Mouse (Mus musculus): ENCODE measurements around the gene Snx8.
"Not testable (repeated sequence)": the region's sequence is repeated elsewhere in the genome, so short reads cannot be mapped to it uniquely, and the experiment has no call there.

Gene Snx8

DNA sequence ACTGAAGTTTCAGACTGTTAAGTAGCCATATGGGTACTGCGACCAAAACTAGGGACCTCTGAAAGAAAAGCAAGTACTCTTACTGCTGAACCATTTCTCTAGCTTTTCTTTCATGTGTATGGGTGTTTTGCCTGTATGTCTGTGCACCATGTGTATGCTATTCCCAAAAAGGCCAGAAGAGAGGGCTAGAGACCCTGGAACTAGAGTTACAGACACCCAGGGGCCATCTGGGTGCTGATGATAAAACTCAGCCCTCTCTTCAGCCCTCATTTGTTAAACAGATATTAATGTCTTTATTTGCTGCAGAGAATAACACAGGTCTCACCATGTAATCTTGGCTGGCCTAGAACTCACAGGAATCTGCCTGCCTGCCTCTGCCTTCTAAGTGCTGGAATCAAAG lies 4.6 kb downstream of the Snx8 start:
- DNase-seq (ENCODE audit: low read depth, low spot score) = no peak

DNA sequence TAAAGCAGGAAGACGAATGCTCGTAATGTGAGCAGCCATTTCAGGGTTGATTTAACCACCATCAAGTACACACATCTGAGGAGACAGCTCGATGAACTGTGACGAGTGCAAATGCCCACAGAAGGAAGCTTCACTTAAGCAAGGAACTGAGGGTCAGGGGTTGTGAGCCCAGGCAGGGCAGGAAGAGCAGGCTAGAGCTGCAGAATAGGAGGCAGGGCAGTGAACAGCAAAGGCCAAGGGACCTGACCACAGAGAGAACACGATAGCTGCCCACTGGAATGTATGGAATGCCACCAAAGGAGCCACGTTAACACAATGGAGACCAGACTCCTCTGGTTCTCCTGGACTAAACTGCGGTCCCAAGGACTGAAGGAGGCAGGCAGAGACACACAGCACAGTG lies 5.5 kb downstream of the Snx8 start:
- no peak for DNase-seq (ENCODE audit: low read depth, low spot score)

DNA sequence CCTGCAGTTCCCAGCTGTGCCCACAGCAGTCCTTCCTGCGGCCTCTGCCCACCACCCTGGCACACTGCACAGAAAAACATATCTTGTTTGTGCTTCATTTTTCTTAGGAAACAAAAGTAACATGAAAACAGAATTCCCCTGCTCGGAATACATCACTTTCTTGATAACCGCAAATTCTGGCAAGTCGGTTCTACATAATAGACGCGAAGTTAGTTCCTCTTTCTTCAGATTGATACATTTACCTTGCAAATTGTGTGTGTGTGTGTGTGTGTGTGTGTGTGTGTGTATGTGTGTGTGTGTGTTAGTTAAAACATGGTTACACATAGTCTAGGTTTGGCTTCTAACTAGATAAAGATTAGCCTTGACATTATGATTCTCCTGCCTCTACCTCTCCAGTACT lies 6.4 kb downstream of the Snx8 start:
- DNase-seq (ENCODE audit: low read depth, low spot score) = no peak

DNA sequence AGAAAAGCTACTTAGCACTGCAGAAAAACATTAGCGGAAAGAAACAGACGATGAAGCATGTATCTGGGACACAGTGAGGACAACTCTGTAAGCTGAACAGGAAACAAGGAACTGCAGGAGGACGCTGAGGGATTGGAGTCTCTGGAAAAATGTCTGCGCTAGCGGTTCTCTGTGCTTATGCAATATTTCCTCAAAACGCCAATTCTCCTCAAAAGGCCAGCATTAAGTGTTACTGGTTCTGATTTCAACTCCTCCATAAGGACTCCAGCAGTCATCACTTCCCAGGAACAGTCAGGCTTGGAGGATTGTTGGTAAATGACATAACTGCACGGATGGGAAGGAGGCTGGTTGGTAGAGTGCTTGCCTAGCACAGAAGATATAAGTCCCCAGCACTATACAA lies 7.9 kb downstream of the Snx8 start:
- DNase-seq (ENCODE audit: low read depth, low spot score) = no peak

DNA sequence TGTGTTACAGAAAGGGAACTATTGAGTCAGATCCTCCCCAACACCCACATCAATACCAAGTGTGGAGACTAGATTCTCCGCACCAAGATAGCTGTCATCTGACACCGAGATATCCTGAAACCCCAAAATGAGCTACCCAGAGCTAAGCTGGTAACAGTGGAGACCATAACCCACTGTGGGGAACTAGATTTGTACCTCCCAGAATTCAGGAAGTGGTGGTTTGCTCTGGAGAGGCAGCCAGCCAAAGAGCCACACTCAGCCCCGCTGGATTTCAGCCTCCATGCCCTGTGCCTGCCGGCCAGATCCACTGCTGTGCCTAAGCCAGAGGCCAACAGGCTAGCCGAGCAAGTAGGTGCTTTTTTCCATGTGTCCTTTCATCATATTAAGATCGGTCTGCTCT lies 9.8 kb downstream of the Snx8 start:
- DNase-seq (ENCODE audit: low read depth, low spot score) = no peak

DNA sequence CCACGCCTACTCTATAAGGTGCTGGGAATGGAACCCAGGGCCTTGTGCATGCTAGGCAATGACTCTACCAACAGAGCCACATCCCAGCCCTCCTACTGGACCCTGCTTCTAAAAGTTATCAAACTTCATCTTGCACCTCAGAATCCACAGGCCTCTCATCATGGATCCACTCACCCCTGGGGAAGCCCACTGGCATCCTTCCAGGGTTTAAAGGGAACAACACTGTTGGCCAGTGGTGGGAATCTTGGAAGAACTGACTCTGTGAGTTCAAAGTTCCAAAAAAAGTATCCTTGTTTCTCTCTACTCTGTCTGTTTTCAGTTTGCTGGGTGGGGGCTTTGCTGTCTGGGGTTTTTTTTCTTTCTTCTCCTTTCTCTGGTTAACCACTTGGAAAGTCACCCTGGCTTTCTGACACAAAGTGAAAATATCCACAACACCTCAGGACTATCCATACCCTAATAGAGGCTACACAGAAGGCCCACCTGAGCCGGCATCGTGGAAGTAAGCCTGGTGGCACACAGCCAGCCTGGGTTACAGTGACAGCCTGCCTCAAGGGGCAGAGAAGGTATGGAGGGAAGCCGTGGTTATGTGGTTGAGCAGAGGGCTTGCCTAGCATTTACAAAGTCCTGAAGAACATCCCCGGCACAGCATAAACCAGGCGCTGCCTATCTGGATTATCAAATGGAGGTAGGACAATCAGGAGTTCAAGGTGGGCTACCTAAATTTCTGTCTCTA lies 10.8 kb downstream of the Snx8 start:
- no peak for DNase-seq (ENCODE audit: low read depth, low spot score)

DNA sequence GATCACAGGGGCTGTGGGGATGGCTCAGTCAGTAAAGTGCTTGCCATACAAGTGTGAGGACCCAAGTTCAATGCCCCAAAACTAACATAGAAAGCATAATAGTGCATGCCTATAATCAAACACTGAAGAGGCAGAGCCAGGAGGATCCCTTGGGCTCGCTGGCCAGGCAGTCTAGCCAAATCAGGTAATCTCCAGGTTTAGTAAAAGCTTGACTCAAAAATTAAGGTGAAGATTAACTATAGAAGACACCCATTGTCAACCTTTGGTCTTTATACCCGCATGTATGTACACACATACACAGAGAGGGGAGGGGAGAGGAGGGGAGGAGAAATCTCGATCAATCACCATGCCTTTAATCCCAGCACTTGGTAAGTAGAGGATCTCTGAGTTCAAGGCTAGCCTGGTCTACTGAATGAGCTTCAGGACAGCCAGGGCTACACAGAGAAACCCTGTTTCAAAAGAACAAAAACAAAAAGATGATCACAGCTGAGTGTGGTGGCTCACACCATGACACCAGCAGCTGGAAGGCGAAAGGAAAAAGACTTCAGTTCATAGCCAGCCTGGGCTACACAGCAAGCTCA lies 13.7 kb downstream of the Snx8 start:
- no peak for DNase-seq (ENCODE audit: low read depth, low spot score)

DNA sequence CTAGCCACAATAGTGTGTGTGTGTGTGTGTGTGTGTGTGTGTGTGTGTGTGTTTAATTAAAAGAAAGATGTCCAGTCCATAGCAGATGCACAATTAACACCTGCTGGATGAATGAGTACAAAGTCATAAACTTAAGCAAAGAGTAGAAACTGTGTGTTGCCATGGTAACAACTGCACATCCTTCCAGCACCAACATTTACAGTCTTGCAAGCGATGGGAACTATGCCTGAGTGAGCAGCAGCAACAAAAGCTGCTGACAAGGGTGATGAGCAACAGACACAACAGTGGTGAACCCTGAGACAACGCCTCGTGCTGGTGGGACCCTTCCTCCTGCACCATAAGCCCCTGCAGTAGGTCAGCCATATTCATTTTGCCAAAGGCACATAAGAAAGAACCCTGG lies 14.8 kb downstream of the Snx8 start:
- no peak for DNase-seq (ENCODE audit: low read depth, low spot score)

DNA sequence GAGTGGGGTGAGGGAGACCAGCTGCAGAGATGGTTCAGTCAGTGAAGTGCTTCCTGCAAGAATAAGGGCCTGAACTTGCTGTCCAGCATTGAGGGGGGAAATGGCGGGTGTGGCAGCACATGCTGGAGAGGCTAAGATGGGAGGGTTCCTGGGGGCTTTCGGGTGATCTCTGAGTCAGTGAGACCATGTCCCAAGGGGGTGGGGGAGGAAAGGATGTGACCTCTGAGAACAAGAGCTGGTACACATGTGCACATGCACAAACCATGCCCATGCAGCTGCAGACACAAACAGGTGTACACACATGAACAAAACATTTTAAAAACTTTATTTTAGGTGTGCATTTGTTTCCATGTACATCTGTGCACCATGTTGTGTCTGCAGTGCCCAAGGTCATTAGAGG lies 15.4 kb downstream of the Snx8 start:
- DNase-seq (ENCODE audit: low read depth, low spot score) = no peak

DNA sequence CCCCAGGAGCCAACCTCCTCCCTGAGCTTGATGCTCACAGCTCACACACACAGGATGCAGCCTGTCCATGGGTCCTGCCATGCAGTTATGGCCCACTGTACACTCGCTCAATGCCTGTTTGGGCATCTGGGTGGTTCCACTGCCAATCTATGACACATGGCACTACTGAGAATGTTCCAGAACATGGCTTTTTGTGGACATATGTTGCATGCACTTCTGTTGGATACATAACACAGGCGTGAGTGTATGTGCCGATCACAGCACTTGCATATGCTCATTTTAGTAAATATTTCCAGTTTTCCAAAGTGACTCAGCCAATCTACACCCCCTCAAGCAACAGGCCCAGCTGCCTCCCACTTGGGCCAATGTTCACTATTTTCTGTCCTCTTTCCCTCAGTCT lies 17.4 kb downstream of the Snx8 start:
- DNase-seq (ENCODE audit: low read depth, low spot score) = no peak

DNA sequence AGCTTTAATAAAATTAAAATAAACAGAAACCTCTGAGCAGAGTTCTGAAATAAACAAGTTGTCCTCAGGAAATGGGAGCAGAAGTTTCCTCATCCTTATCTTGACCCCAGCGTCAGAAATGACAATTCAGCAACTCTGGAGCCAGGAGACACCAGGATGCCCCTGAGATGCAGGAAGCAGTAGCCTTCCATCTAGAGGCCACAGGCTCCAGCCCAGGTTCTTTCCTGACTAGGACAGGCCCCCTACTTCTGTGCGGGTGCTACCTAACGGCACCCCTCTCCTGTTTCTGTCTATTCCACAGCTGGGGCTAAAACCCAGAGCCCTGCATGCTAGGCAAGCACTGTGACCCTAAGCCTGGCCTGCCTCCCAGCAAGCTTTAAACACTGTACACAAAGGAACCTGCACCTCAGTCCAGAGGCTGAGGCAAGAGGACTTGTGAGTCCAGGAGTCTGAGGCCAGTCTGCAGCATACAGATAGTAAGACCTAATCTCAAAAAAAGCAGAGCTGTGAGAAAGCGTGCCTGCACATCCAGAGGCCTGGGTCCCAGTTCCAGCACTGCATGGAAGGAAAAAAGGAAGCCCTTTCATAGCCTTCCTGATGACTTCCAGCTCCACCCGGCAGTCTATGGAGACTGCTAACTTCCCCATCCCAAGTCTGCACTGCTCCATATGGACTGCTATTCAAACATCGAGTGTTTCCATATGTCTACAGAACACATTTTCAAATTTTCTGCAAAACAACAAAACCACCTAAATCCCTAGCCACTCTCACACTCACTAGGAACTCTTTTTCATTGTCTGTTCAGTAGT lies 18.4 kb downstream of the Snx8 start:
- DNase-seq (ENCODE audit: low read depth, low spot score) = no peak

DNA sequence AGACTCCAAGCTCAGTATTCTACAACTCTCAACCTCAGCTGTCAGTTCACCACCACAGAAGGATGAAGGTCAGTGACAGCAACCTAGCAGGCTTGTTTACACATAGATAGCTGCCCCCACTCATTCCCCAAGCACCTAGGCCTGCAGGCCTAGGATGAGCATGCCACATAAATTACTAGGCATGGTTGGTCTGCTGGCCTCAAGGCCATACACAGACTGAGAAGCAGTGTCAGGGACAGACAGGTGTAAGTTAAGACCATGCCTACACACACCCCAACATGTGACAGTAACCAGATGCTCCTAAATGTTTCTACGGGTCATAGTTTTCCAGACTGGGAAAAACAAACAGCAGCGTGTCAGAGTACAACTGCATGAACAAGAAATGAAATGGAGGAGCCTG lies 19.6 kb downstream of the Snx8 start:
- DNase-seq (ENCODE audit: low read depth, low spot score) = no peak

DNA sequence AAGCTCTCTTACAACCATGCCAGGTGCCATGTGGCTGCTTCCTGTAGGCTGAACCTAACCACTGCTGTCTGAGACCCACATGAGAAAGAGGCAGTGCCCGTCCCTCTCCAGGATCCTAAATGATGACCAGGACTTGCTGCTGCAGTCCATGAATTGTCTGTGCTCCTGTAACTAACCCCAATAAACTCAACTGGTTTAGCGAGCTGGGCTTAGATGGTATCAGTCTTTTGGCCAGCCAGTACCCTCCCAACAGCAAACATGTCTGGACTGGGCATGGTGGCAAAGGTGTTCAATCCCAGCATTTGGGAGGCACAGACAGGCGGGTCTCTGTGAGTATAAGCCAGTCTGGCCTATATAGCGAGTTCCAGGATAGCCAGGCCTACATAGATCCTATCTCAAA lies 20.1 kb downstream of the Snx8 start:
- DNase-seq (ENCODE audit: low read depth, low spot score) = no peak

DNA sequence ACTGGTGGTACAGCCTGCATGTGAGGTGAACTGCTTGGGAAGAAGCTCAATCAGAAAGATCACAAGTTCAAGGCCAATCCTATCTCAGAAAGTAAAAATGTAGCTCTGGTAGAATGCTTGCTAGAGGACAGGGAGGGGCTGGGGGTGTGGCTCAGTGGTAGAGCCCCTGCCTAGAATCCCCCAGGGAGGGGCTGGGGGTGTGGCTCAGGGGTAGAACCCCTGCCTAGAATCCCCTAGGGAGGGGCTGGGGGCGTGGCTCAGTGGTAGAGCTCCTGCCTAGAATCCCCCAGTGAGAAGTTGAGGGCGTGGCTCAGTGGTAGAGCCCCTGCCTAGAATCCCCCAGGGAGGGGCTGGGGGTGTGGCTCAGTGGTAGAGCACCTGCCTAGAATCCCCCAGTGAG lies 20.9 kb downstream of the Snx8 start:
- DNase-seq (ENCODE audit: low read depth, low spot score) = not testable (repeated sequence)

DNA sequence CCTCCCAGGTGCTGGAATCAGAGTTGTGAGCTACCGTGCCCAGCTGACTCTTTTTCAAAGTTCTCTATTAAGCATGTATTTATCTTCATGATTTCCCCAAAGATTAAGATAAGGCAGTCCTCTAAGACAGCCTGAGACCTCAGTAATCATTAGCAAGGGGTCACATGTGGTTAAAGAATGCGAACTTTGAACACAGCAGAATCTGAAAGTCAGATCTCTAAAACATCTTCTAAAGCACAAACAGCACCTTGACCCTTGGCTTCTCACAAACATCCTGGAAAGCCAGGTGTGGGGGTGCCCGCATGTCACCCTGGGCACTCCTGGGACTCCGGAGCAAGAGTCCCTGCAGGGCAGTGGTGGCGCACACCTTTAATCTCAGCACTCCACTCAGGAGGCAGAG lies 24.6 kb downstream of the Snx8 start:
- no peak for DNase-seq (ENCODE audit: low read depth, low spot score)

DNA sequence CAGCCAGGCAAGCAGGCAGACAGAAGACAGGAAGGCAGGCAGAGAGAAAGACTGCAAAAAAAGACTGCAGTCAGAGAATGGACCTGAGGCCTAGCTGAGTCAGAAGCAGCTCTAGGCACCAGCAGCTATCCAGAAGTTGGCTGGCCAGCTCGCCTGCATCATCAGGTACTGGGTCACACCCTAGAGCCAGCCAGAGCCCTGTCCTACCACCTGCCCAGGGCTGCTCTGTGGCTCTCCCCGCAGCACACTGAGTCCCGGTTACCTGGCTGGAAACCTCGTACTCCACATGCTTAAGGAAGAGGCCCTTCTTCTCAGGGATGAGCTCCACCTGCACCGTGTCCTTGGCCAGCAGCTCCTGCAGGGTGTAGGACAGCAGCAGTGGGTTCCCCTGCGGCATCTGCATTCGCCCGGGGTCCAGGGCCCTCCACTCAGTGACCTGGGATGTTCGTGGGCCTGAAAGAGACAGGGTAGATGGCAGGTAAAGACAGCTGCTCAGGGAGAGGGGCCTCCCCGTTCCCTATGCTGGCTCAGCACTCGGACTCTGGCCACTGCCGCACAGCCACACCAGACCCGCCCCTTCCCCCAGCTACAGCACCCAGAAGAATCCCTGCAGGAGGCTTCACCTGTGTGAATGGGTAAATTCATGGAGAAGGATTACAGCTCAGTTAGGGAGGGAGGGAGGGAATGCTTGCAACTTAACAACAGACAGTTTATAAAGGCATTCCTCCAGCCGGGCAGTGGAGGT lies 29.0 kb downstream of the Snx8 start:
- DNase-seq (ENCODE audit: low read depth, low spot score) = no peak

DNA sequence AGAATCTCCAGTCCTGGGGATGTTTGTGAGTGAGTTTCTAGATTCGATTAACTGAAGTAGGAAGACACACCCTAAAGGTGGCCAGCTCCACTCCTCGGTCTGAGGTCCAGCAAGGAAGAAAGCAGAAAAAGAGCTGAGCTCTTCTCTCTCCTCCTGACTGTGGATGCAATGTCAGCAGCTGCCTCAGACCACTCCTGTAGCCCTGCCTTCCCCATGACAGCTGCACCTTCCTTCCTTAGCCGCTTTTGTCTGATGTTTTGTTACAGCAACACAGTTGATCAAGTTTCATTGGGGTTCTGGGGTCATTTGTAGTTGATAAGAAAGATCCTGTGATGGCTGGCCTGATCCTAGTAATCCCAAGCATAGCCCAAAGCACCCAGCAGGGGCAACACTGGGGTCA lies 31.6 kb downstream of the Snx8 start:
- DNase-seq (ENCODE audit: low read depth, low spot score) = no peak

DNA sequence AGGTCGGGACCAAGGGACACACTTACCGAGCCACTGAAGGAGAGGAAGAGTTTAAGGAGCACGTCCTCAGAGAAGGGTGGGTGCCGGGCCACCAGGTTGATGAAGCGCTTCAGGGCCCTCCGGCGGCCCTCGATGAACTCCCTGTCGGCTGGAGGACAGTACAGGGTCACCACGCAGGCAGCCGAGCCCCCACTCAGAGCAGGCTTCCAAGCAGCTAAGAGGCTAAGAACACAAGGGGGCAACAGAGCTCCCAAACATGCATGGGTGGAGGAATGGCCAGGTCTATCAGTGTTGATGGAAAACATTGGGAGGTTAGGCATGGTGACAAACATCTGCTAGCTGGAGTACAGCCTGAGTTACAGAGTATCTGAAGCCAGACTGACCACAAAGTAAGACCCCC lies 33.1 kb downstream of the Snx8 start:
- DNase-seq (ENCODE audit: low read depth, low spot score) = no peak

DNA sequence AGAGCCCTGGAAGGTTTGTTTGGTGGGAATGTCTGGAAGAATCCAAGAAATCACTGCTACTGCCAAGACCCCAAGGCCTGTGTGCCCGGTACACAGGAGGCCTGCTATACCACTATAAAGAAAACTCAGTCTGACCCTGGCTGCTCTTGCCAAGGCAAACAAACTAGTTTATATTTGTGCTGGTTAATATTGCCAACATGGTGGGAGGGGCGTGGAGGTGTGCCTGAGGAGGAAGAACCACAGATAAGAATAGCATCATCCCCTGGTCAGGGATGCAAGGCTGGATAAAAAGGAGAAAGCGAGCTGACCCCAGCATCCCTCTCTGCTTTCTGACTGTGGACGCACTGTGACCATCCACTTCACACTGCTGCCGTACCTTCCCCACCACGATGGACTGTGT lies 36.7 kb downstream of the Snx8 start:
- no peak for DNase-seq (ENCODE audit: low read depth, low spot score)

DNA sequence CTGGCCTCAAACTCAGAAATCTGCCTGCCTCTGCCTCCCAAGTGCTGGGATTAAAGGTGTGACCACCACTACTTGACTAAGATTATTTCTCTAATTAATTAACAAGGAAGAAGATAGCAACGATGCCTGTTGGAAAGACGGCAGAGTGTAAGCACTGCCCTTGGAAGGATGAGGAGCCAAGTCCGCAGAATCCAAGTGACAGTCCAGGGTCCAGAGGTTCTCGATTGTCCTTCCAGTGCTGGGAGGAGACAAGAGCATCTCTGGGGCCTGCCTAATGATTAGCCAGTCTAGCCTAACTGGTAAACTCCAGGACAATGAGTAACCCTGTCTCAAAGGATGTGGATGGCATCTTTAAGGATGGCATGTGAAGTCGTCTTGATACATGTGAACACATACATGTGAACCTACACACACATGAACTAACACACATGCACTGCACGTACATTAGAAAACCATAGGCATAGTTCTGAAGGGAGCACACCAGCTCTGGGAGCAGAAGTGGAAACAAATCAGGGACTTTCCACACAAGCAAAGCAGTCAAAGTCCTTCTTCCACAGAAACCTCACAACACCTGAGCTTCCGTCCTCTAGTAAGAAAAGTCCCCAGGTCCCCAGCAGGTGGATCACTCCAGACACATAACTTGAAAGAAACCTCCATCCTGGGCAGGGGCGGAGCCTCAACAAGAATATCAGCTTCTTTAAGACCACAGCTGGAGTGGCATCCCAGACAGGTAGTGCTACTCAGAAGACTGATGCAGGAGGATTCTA lies 38.1 kb downstream of the Snx8 start:
- DNase-seq (ENCODE audit: low read depth, low spot score) = no peak

DNA sequence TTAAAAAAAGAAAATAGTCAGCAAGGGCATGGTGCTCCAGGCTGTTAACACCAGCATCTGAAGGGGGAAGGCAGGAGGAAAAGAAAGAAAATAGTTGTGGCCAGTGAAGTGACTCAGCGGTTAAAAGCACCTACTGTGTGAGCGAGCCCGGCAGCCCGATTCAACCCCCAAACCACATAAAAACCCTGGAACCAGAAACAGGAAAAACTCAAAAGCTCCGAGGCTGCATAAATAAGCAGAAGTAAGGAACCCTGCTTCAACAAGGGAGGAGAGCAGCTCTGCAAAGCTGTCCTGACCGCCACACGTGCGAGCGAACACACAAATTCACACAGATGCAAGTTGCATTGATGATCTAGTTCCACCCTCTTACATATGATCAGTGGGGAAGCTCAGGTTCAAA lies 39.2 kb downstream of the Snx8 start:
- DNase-seq (ENCODE audit: low read depth, low spot score) = no peak

DNA sequence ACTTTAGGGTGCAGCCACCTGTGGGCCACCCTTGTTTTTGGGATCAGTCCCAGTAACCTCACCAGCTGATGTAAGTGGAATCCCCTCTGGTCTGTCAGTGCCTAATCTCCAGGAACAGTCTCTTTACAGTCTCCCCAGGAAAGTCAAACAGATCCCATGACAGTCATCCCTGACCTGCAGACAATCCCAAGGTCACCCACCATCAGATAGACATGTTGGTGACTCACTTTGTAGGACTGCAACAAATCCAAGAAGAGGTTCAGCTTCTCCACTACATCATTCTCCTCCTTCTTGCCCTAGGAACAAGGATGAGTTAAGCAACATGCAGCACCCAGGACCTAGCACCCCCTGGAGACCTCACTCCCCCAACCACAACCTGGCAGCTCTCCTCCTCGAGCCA lies 43.0 kb downstream of the Snx8 start:
- no peak for DNase-seq (ENCODE audit: low read depth, low spot score)
